Mouse (Mus musculus) limb, embryonic 15.5 days (tissue): Measurements from ENCODE around the gene Nphp4. TPM values are rescaled to one million over a fixed set of nuclear protein-coding genes. Genes with fewer than 3 reads are reported as not detected.

ENCODE experiments used
- ATAC-seq: fragments of 200-750 bp; cut with Nextera tagmentation; 2 replicates; pipeline ENCODE4 v1.8.0; 2017; ENCODE audit warnings: low read depth, moderate TSS enrichment; ENCODE audit not compliant: insufficient number of reproducible peaks, low FRiP score, low TSS enrichment
- H3K27ac ChIP-seq: fragments of 300-500 bp; sonication (generic); 2 replicates; pipeline ENCODE4 v1.5.1; 2015; ENCODE audit warnings: moderate library complexity, mild to moderate bottlenecking, inconsistent platforms
- H3K27me3 ChIP-seq: fragments of 300-500 bp; sonication (generic); 2 replicates; pipeline ENCODE4 v1.6.1; 2015; ENCODE audit warnings: inconsistent platforms
- H3K36me3 ChIP-seq: fragments of 300-500 bp; sonication (generic); 2 replicates; pipeline ENCODE4 v1.6.1; 2015; ENCODE audit warnings: inconsistent platforms
- H3K4me1 ChIP-seq: fragments of 300-500 bp; sonication (generic); 2 replicates; pipeline ENCODE4 v1.6.1; 2015; ENCODE audit warnings: inconsistent platforms
- H3K4me2 ChIP-seq: fragments of 300-500 bp; sonication (generic); 2 replicates; pipeline ENCODE4 v1.6.1; 2015; ENCODE audit warnings: mild to moderate bottlenecking, inconsistent platforms
- H3K4me3 ChIP-seq: fragments of 300-500 bp; sonication (generic); 2 replicates; pipeline ENCODE4 v1.5.1; 2015; ENCODE audit warnings: mild to moderate bottlenecking, inconsistent platforms
- H3K9ac ChIP-seq: fragments of 300-500 bp; sonication (generic); 2 replicates; pipeline ENCODE4 v1.6.1; 2015; ENCODE audit warnings: inconsistent platforms
- H3K9me3 ChIP-seq: fragments of 300-500 bp; sonication (generic); 2 replicates; pipeline ENCODE4 v1.6.1; 2016; ENCODE audit warnings: inconsistent platforms
- WGBS: fragments of 180-500 bp; shearing (Covaris S2); methylation state at CpG from one replicate; pipeline ENCODE4 v1.1.7; 2015; 5-methylcytosine and 5-hydroxymethylcytosine counted together
- polyA plus RNA-seq: library from polyadenylated mRNA; unstranded; fragments of >200 nt; fragmentation: Nextera tagmentation; extraction: Ambion mirVana; gene quantifications from 2 replicates; pipeline ENCODE4 v1.2.1, GENCODE M21; 2015

Gene Nphp4
- polyA plus RNA-seq: 2.3 TPM in 2 replicates

GRCm38 (mm10) chr4:152476427-152477023 lies at the start of gene Nphp4:
Gene Nphp4 (plus strand): TSS chr4:152476706.
- peak within 1 kb of the TSS; percentile 81 for H3K4me3 ChIP-seq
- H3K27me3 ChIP-seq: peaks cover 21% of the 10 kb centered on the region
- peaks cover 5% of the 10 kb centered on the region; the same call in 1 of the 2 replicates for H3K9me3 ChIP-seq
- H3K4me2 ChIP-seq: peak within 1 kb of the TSS; percentile 78
- WGBS: 3% methylated on average over 18 of the region's 18 CpGs
- H3K36me3 ChIP-seq: no peaks in the 10 kb centered on the region
- ATAC-seq: no peak
- H3K9ac ChIP-seq: peak within 1 kb of the TSS; percentile 76
- H3K4me1 ChIP-seq: peaks cover 21% of the 10 kb centered on the region
- no peak within 1 kb of the TSS for H3K27ac ChIP-seq

GRCm38 (mm10) chr4:152428259-152428658 lies 48.2 kb upstream of the Nphp4 start:
- no peak overlapping the region for H3K27ac ChIP-seq
- no peaks in the 10 kb centered on the region for H3K36me3 ChIP-seq
- H3K9me3 ChIP-seq: no peaks in the 10 kb centered on the region
- H3K4me3 ChIP-seq: no peak overlapping the region
- ATAC-seq: no peak
- no peaks in the 10 kb centered on the region; the same call in 1 of the 2 replicates for H3K4me1 ChIP-seq
- no peaks in the 10 kb centered on the region for H3K27me3 ChIP-seq
- 58% methylated on average over 8 of the region's 8 CpGs for WGBS
- H3K4me2 ChIP-seq: no peak overlapping the region
- no peak overlapping the region for H3K9ac ChIP-seq

GRCm38 (mm10) chr4:152432308-152432707 lies 44.2 kb upstream of the Nphp4 start:
- Histone ChIP-seq H3K9ac (no peak overlapping the region), H3K27me3 (no peaks in the 10 kb centered on the region), H3K9me3 (no peaks in the 10 kb centered on the region), H3K4me2 (no peak overlapping the region), H3K36me3 (no peaks in the 10 kb centered on the region), H3K4me3 (no peak overlapping the region), H3K27ac (no peak overlapping the region), H3K4me1 (peaks cover 9% of the 10 kb centered on the region; the same call in 1 of the 2 replicates)
- ATAC-seq: no peak
- 52% methylated on average over 5 of the region's 5 CpGs for WGBS

- Histone ChIP-seq H3K9me3 (no peaks in the 10 kb centered on the region), H3K4me2 (peak overlapping the region; percentile 45), H3K4me1 (peaks cover 9% of the 10 kb centered on the region; the same call in 1 of the 2 replicates), H3K9ac (no peak overlapping the region), H3K27me3 (0 out of 2 replicates have a peak, but pooled peaks cover 3% of the 10 kb centered on the region), H3K36me3 (no peaks in the 10 kb centered on the region), H3K27ac (no peak overlapping the region), H3K4me3 (peak overlapping the region; percentile 18)
- no peak for ATAC-seq
- 2% methylated on average over 9 of the region's 9 CpGs for WGBS
Measured at GRCm38 (mm10) chr4:152434836-152435235, 41.7 kb upstream of the Nphp4 start.

- WGBS: 10% methylated on average over 10 of the region's 10 CpGs
- Histone ChIP-seq H3K9me3 (no peaks in the 10 kb centered on the region), H3K36me3 (no peaks in the 10 kb centered on the region), H3K27ac (no peak overlapping the region), H3K4me2 (peak overlapping the region; percentile 45), H3K27me3 (0 out of 2 replicates have a peak, but pooled peaks cover 3% of the 10 kb centered on the region), H3K4me3 (peak overlapping the region; percentile 18), H3K4me1 (peaks cover 9% of the 10 kb centered on the region; the same call in 1 of the 2 replicates), H3K9ac (no peak overlapping the region)
- ATAC-seq: no peak
Measured at GRCm38 (mm10) chr4:152435255-152435654, 41.3 kb upstream of the Nphp4 start.

GRCm38 (mm10) chr4:152440882-152441281 lies 35.6 kb upstream of the Nphp4 start:
- Histone ChIP-seq H3K27ac (no peak overlapping the region), H3K4me3 (no peak overlapping the region), H3K36me3 (no peaks in the 10 kb centered on the region), H3K4me1 (peaks cover 2% of the 10 kb centered on the region; the same call in 1 of the 2 replicates), H3K9ac (no peak overlapping the region), H3K9me3 (no peaks in the 10 kb centered on the region), H3K4me2 (no peak overlapping the region), H3K27me3 (0 out of 2 replicates have a peak, but pooled peaks cover 3% of the 10 kb centered on the region)
- no peak for ATAC-seq
- WGBS: 56% methylated on average over 9 of the region's 9 CpGs

GRCm38 (mm10) chr4:152441536-152441935 lies 35.0 kb upstream of the Nphp4 start:
- H3K4me2 ChIP-seq: no peak overlapping the region
- no peaks in the 10 kb centered on the region for H3K36me3 ChIP-seq
- H3K4me1 ChIP-seq: peaks cover 6% of the 10 kb centered on the region
- H3K9me3 ChIP-seq: no peaks in the 10 kb centered on the region
- no peak overlapping the region for H3K4me3 ChIP-seq
- 36% methylated on average over 9 of the region's 9 CpGs for WGBS
- no peak overlapping the region for H3K27ac ChIP-seq
- ATAC-seq: no peak
- H3K27me3 ChIP-seq: 0 out of 2 replicates have a peak, but pooled peaks cover 3% of the 10 kb centered on the region
- H3K9ac ChIP-seq: no peak overlapping the region

- no peak overlapping the region for H3K27ac ChIP-seq
- ATAC-seq: no peak
- 74% methylated on average over 10 of the region's 10 CpGs for WGBS
- no peak overlapping the region for H3K4me3 ChIP-seq
- no peaks in the 10 kb centered on the region for H3K27me3 ChIP-seq
- no peak overlapping the region for H3K4me2 ChIP-seq
- no peaks in the 10 kb centered on the region for H3K9me3 ChIP-seq
- no peaks in the 10 kb centered on the region for H3K36me3 ChIP-seq
- no peak overlapping the region for H3K9ac ChIP-seq
- H3K4me1 ChIP-seq: peaks cover 6% of the 10 kb centered on the region
Measured at GRCm38 (mm10) chr4:152446178-152446577, 30.3 kb upstream of the Nphp4 start.

- Histone ChIP-seq H3K27me3 (no peaks in the 10 kb centered on the region), H3K36me3 (no peaks in the 10 kb centered on the region), H3K4me3 (no peak overlapping the region), H3K27ac (no peak overlapping the region), H3K9ac (no peak overlapping the region), H3K4me1 (peaks cover 6% of the 10 kb centered on the region), H3K4me2 (no peak overlapping the region), H3K9me3 (no peaks in the 10 kb centered on the region)
- WGBS: 76% methylated on average over 22 of the region's 22 CpGs
- no peak for ATAC-seq
Measured at GRCm38 (mm10) chr4:152447731-152448665, 28.5 kb upstream of the Nphp4 start.

- 65% methylated on average over 8 of the region's 8 CpGs for WGBS
- no peak overlapping the region for H3K4me2 ChIP-seq
- no peak for ATAC-seq
- H3K4me1 ChIP-seq: peaks cover 6% of the 10 kb centered on the region
- H3K27ac ChIP-seq: no peak overlapping the region
- no peak overlapping the region for H3K4me3 ChIP-seq
- no peaks in the 10 kb centered on the region for H3K9me3 ChIP-seq
- no peaks in the 10 kb centered on the region for H3K27me3 ChIP-seq
- H3K9ac ChIP-seq: no peak overlapping the region
- no peaks in the 10 kb centered on the region for H3K36me3 ChIP-seq
Measured at GRCm38 (mm10) chr4:152448666-152449018, 27.9 kb upstream of the Nphp4 start.

GRCm38 (mm10) chr4:152451371-152451770 lies 25.1 kb upstream of the Nphp4 start:
- Histone ChIP-seq H3K27ac (no peak overlapping the region), H3K4me3 (no peak overlapping the region), H3K9ac (no peak overlapping the region), H3K36me3 (no peaks in the 10 kb centered on the region), H3K9me3 (no peaks in the 10 kb centered on the region), H3K27me3 (no peaks in the 10 kb centered on the region), H3K4me1 (peaks cover under 1% of the 10 kb centered on the region), H3K4me2 (no peak overlapping the region)
- ATAC-seq: no peak
- WGBS: 84% methylated on average over 6 of the region's 6 CpGs

GRCm38 (mm10) chr4:152453079-152453478 lies 23.4 kb upstream of the Nphp4 start:
- Histone ChIP-seq H3K27me3 (no peaks in the 10 kb centered on the region), H3K4me2 (no peak overlapping the region), H3K9ac (no peak overlapping the region), H3K36me3 (no peaks in the 10 kb centered on the region), H3K4me1 (no peaks in the 10 kb centered on the region), H3K27ac (no peak overlapping the region), H3K9me3 (no peaks in the 10 kb centered on the region), H3K4me3 (no peak overlapping the region)
- ATAC-seq: no peak
- 65% methylated on average over 10 of the region's 10 CpGs for WGBS
